Mouse (Mus musculus) testis, adult 2 months (tissue): Measurements from ENCODE around the gene Mxi1.

Source experiments
- CTCF ChIP-seq: fragments of 200-500 bp; IDR thresholded peaks from 2 replicates; pipeline ENCODE4 v1.5.1; 2012; ENCODE audit warnings: low read depth, mild to moderate bottlenecking, inconsistent platforms, low read length, moderate library complexity; ENCODE audit not compliant: control insufficient read depth, insufficient read depth, insufficient replicate concordance
- POLR2A ChIP-seq: fragments of 200-500 bp; IDR thresholded peaks from 2 replicates; pipeline ENCODE4 v1.6.1; 2012; ENCODE audit warnings: low read depth, mild to moderate bottlenecking, inconsistent platforms, low read length, moderate library complexity; ENCODE audit not compliant: control insufficient read depth

- peak; percentile 46; the same call in 1 of the 2 replicates for TF ChIP-seq CTCF
- no peak for TF ChIP-seq POLR2A
These were observed 109.5 kb downstream of the Mxi1 start for GRCm38 (mm10) chr19:53419834-53420233.
